Mouse (Mus musculus): ENCODE results near the gene Fiz1. TPM values are rescaled to one million over a fixed set of nuclear protein-coding genes. Genes with fewer than 3 reads are reported as not detected.
A peak's percentile ranks its signal among the peaks of the same experiment; 100 is the strongest.

Gene Fiz1
- polyA plus RNA-seq, 1 experiment from 2014 or later: 10.1 TPM

GRCm38 (mm10) chr7:5059421-5059820, 44.9 kb upstream of the Fiz1 start:
- peaks cover 34% of the 10 kb centered on the region for H3K27me3 ChIP-seq (ENCODE audit: insufficient read depth, low read length)
- DNase-seq (no peak), ATAC-seq (no peak)
- TF ChIP-seq EP300 (IDR thresholded peaks at IDR 0.05; ENCODE audit: low read depth) (no peak), CTCF (IDR thresholded peaks at IDR 0.05; ENCODE audit: low read depth) (no peak)
- peaks cover 23% of the 10 kb centered on the region for H3K4me1 ChIP-seq (ENCODE audit: insufficient read depth)
- WGBS (ENCODE audit: insufficient replicate concordance): 89% methylated on average over 12 of the region's 12 CpGs
- no peak overlapping the region for H3K9ac ChIP-seq (replicated peaks)
- no peak overlapping the region for H3K4me3 ChIP-seq (ENCODE audit: low read depth, low read length)
- H3K4me2 ChIP-seq (ENCODE audit: low read depth, low read length): peak overlapping the region; percentile 98; the same call in 1 of the 2 replicates
- H3K27ac ChIP-seq (ENCODE audit: low read depth): no peak overlapping the region
- H3K36me3 ChIP-seq (replicated peaks; ENCODE audit: insufficient read depth, low read length): no peaks in the 10 kb centered on the region
- H3K9me3 ChIP-seq (ENCODE audit: low read length): no peaks in the 10 kb centered on the region

- Histone ChIP-seq H3K27me3 (ENCODE audit: insufficient read depth, low read length) (peaks cover 42% of the 10 kb centered on the region), H3K4me1 (ENCODE audit: insufficient read depth) (peaks cover 16% of the 10 kb centered on the region), H3K4me3 (ENCODE audit: low read depth, low read length) (no peak overlapping the region), H3K4me2 (ENCODE audit: low read depth, low read length) (no peak overlapping the region), H3K27ac (ENCODE audit: low read depth) (no peak overlapping the region), H3K36me3 (replicated peaks; ENCODE audit: insufficient read depth, low read length) (no peaks in the 10 kb centered on the region), H3K9ac (replicated peaks) (no peak overlapping the region), H3K9me3 (ENCODE audit: low read length) (no peaks in the 10 kb centered on the region)
- 83% methylated on average over 1 of the region's 1 CpGs for WGBS (ENCODE audit: insufficient replicate concordance)
- TF ChIP-seq EP300 (IDR thresholded peaks at IDR 0.05; ENCODE audit: low read depth) (no peak), CTCF (IDR thresholded peaks at IDR 0.05; ENCODE audit: low read depth) (no peak)
- DNase-seq: no peak
- no peak for ATAC-seq
These were observed 44.1 kb upstream of the Fiz1 start for GRCm38 (mm10) chr7:5058631-5059030.

DNA sequence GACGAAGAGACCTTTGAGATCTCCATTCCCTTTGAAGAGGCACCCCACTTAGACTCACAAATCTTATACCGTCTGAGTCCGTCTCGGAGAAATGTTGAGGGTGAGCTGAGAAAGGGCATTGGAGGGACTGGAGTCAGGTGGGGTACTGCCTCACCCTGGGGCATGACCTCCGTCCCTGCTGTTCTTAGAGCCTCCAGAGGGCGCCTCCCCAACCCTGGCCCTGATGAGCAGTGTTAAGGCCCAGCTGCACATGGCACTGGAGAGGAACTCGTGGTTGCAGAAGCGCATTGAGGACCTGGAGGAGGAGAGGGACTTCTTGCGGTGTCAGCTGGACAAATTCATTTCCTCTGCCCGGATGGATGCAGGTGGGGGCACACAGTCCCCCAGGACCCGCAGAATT, 43.3 kb upstream of the Fiz1 start:
- ATAC-seq (no peak), DNase-seq (peak; percentile 39)
- 29% methylated on average over 11 of the region's 11 CpGs for WGBS (ENCODE audit: insufficient replicate concordance)
- Histone ChIP-seq H3K36me3 (replicated peaks; ENCODE audit: insufficient read depth, low read length) (no peaks in the 10 kb centered on the region), H3K27ac (ENCODE audit: low read depth) (no peak overlapping the region), H3K27me3 (ENCODE audit: insufficient read depth, low read length) (peaks cover 50% of the 10 kb centered on the region), H3K4me1 (ENCODE audit: insufficient read depth) (peaks cover 20% of the 10 kb centered on the region), H3K4me3 (ENCODE audit: low read depth, low read length) (no peak overlapping the region), H3K4me2 (ENCODE audit: low read depth, low read length) (no peak overlapping the region), H3K9me3 (ENCODE audit: low read length) (no peaks in the 10 kb centered on the region), H3K9ac (replicated peaks) (no peak overlapping the region)
- TF ChIP-seq EP300 (IDR thresholded peaks at IDR 0.05; ENCODE audit: low read depth) (no peak), CTCF (IDR thresholded peaks at IDR 0.05; ENCODE audit: low read depth) (peak; percentile 55)

- H3K9me3 ChIP-seq (ENCODE audit: low read length): no peaks in the 10 kb centered on the region
- peaks cover 54% of the 10 kb centered on the region for H3K27me3 ChIP-seq (ENCODE audit: insufficient read depth, low read length)
- H3K27ac ChIP-seq (ENCODE audit: low read depth): no peak overlapping the region
- H3K9ac ChIP-seq (replicated peaks): no peak overlapping the region
- H3K4me1 ChIP-seq (ENCODE audit: insufficient read depth): peaks cover 23% of the 10 kb centered on the region
- 37% methylated on average over 8 of the region's 8 CpGs for WGBS (ENCODE audit: insufficient replicate concordance)
- no peaks in the 10 kb centered on the region for H3K36me3 ChIP-seq (replicated peaks; ENCODE audit: insufficient read depth, low read length)
- TF ChIP-seq EP300 (IDR thresholded peaks at IDR 0.05; ENCODE audit: low read depth) (no peak), CTCF (IDR thresholded peaks at IDR 0.05; ENCODE audit: low read depth) (no peak)
- ATAC-seq: no peak
- no peak overlapping the region for H3K4me2 ChIP-seq (ENCODE audit: low read depth, low read length)
- no peak for DNase-seq
- H3K4me3 ChIP-seq (ENCODE audit: low read depth, low read length): no peak overlapping the region
These were observed 42.9 kb upstream of the Fiz1 start for GRCm38 (mm10) chr7:5057381-5057780.

DNA sequence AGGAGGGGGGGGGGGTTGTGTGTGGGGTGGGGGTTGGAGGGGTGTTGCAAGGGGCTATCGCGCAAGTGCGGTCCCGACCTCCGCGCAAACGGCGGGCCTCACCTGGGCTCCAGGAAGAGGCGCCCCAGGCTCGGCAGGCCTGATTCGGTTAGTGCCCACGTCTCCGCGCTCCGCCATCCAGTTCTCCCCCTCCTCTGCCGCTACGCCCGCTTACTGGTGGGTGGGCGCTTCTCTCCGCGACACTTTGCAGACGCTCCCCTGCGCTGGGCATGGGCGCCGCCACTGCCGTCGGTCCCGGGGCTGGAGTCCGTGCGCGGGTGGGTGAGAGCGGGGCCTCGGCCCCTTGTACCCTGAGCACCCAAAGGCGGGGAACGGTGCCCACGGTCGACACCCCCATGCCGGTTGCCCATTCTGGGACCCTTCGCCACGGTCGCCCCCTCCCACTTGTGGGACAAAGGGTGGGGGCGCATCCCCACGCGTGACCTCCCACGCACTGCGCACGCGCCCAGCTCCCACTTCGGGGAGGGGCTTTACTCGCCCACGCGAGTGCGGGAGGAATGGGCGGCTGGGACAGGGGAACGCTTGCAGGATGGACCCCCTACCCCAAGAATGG, 42.3 kb upstream of the Fiz1 start:
- Histone ChIP-seq H3K4me2 (ENCODE audit: low read depth, low read length) (peak overlapping the region; percentile 27; the same call in 1 of the 2 replicates), H3K4me3 (ENCODE audit: low read depth, low read length) (no peak overlapping the region; the same call in 1 of the 2 replicates), H3K9ac (replicated peaks) (no peak overlapping the region), H3K4me1 (ENCODE audit: insufficient read depth) (peaks cover 25% of the 10 kb centered on the region), H3K9me3 (ENCODE audit: low read length) (no peaks in the 10 kb centered on the region), H3K27me3 (ENCODE audit: insufficient read depth, low read length) (peaks cover 60% of the 10 kb centered on the region), H3K27ac (ENCODE audit: low read depth) (no peak overlapping the region), H3K36me3 (replicated peaks; ENCODE audit: insufficient read depth, low read length) (no peaks in the 10 kb centered on the region)
- TF ChIP-seq CTCF (IDR thresholded peaks at IDR 0.05; ENCODE audit: low read depth) (no peak), EP300 (IDR thresholded peaks at IDR 0.05; ENCODE audit: low read depth) (no peak)
- ATAC-seq (no peak), DNase-seq (no peak)
- WGBS (ENCODE audit: insufficient replicate concordance): 5% methylated on average over 48 of the region's 55 CpGs

DNA sequence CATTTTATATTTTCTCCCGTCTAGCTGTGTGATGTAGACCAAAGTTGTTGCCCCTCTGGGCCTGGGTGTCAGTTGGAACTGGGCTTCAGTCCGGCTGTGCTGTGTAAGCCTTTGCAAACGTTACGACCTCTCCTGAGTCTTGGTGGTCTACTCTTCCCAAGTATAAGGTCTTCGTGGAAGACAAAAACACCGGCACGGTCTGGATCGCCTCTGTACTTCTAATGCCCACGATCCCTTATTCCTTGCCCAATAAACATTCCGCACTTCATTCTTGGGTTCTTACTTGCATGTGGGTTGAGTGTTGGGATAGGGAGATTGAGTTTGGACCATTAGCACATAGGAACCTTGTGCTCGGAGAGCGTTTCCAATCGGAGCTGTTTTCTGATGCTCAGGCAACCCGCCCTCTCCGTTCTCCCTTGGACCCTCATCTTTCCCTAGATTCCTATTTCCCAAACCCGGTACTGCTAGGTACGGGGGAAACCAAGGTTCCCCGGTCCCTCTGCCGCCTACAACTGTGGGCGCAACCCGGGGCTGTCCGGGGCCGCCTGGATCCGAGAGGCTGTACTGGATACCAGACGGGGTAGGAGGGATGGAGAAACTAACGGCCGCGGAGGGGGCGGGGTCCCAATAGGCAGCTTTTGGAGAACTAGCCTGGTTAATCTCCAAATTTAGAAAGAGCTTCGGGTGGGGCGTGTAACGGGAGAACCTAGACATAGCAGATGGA, 39.1 kb upstream of the Fiz1 start:
- Histone ChIP-seq H3K4me2 (ENCODE audit: low read depth, low read length) (peak overlapping the region; percentile 81), H3K4me1 (ENCODE audit: insufficient read depth) (peaks cover 25% of the 10 kb centered on the region), H3K36me3 (replicated peaks; ENCODE audit: insufficient read depth, low read length) (no peaks in the 10 kb centered on the region), H3K9me3 (ENCODE audit: low read length) (no peaks in the 10 kb centered on the region), H3K4me3 (ENCODE audit: low read depth, low read length) (peak overlapping the region; percentile 17; the same call in 1 of the 2 replicates), H3K27me3 (ENCODE audit: insufficient read depth, low read length) (peaks cover 74% of the 10 kb centered on the region), H3K9ac (replicated peaks) (no peak overlapping the region), H3K27ac (ENCODE audit: low read depth) (no peak overlapping the region)
- no peak for DNase-seq
- TF ChIP-seq CTCF (IDR thresholded peaks at IDR 0.05; ENCODE audit: low read depth) (no peak), EP300 (IDR thresholded peaks at IDR 0.05; ENCODE audit: low read depth) (no peak)
- no peak for ATAC-seq
- 12% methylated on average over 32 of the region's 32 CpGs for WGBS (ENCODE audit: insufficient replicate concordance)

All from liver, postnatal 0 days (tissue).